Mouse (Mus musculus) brown adipose tissue, adult 24 weeks (tissue): ENCODE measurements around the gene Psmd14. TPM values are rescaled to one million over a fixed set of nuclear protein-coding genes. Genes with fewer than 3 reads are reported as not detected.

ENCODE experiments used
- H3K27ac ChIP-seq: fragments of 200-500 bp; replicated peaks from 2 replicates; pipeline ENCODE4 v1.5.1; 2012; ENCODE audit warnings: low read depth, mild to moderate bottlenecking, low read length
- H3K4me1 ChIP-seq: fragments of 200-500 bp; 2 replicates; pipeline ENCODE4 v1.6.1; 2012; ENCODE audit warnings: low read length, mixed read lengths; ENCODE audit not compliant: control insufficient read depth, insufficient read depth, insufficient read length
- H3K4me3 ChIP-seq: fragments of 200-500 bp; 2 replicates; pipeline ENCODE4 v1.5.1; 2012; ENCODE audit warnings: low read depth, mild to moderate bottlenecking, low read length, moderate library complexity; ENCODE audit not compliant: insufficient read depth
- polyA plus RNA-seq: library from polyadenylated mRNA; stranded (reverse); fragments of >200 nt; gene quantifications from 2 replicates; pipeline ENCODE4 v1.2.4, GENCODE M21; 2012; ENCODE audit not compliant: missing spikeins, insufficient read depth, insufficient read length

Psmd14 gene
- polyA plus RNA-seq, 1 experiment, result 126 TPM

DNA sequence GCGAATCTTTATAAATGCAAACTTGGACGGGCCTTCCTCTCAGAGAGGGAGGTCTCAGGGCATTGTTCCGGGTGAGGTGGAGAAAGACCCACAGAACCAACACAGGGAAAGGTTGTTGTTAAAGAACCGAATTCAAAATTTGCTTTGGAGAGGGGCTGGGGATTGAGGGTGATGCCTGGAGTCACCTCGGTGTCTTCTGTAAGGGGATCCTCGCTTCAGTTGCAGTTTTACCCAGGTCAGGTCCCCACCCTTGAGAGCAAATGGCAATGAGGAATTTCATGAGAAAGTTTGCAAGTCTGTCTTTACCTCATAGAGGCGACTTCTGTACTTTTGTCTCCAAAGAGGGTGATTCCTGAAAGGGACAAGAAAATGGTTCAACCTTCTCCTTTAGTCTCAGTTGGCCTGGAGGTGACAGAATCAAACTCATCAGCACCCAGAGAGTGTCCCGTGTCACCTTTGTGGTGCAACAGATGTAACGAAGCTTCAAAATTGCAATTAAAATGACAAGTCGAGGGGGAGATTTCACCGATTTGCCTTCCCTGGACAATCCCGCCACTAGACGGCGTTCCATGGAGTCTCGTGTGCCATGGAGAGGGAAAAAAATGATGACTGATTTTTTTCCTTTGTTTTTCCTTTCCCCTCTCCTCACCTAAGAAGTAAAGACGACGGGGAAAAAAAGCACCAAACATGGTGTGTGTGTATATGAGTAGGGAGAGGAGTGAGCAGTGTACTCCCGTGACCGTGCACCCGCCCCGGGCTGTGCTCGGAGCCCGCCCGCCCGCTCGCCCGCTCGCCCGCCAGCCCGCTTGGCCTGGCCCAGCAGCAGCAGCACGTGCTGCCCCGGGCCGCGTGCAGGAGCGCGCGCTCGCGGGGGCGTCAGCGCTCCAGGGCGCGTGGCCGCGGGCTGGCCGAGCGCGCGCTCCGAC is 103.3 kb downstream of the Psmd14 start:
- peak overlapping the region; percentile 12 for H3K4me3 ChIP-seq
- no peak overlapping the region for H3K27ac ChIP-seq
- H3K4me1 ChIP-seq, result peaks cover 2% of the 10 kb centered on the region; the same call in 1 of the 2 replicates

DNA sequence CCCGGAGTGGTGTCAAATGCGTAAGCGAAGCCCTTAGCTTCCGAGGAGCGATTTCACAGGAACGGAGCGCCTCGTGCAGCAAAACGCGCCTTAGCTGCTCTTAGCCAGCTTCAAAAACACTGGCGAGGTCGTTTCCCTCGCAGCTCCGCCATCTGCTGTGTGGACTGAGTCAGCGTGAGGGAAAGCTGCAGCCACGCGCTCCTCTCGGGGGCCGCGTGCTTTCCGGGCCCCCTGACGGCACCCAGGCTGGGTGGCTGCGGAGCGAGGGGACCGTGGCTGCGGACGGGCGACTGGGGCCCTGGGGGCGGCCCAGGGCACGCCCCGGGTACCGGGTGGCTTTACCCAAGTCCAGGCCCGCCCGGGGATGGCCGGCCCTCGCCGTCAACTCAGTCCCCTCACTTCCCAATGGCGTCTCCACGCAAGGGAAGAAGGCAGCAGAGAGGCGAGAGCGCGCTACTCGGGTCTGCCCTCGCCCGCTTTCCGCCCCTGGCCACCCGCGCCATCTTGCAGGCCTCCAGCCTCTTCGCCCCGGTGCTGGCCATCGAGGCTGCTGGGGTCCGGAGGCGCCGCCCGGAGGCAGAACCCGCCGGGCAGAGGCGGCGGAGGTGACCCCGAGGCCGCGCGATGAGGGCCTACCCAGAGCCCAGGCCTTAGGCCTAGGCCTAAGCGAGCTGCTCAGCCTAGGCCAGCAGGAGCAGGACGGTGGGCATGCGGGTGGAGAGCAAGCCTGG is 104.3 kb downstream of the Psmd14 start:
- peak overlapping the region; percentile 7; the same call in 1 of the 2 replicates for H3K4me3 ChIP-seq
- peaks cover 2% of the 10 kb centered on the region; the same call in 1 of the 2 replicates for H3K4me1 ChIP-seq
- H3K27ac ChIP-seq, result no peak overlapping the region

GRCm38 (mm10) chr2:61818197-61818596 is 106.7 kb downstream of the Psmd14 start:
- Histone ChIP-seq H3K27ac (no peak overlapping the region), H3K4me1 (0 out of 2 replicates have a peak, but pooled peaks cover 2% of the 10 kb centered on the region), H3K4me3 (no peak overlapping the region)

DNA sequence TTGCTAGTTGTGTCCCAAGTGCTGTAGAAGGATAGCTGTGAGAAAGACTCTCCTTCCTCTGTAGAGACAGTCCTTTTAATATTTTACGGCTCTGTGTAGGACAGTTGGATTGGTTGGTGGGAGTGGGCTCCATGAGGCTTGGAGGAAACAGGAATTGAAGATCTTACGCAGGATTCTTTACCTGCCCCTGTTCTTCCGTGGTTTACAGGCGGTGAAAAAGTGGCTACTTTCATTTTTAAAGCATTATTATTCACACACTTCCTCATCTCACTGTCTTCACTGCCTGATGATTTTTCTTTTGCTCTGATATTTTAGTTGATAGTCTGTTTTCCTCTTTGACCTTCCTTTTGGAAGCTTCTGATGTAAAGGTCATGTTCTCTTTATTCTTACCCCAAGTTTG is 108.7 kb downstream of the Psmd14 start:
- no peak overlapping the region for H3K27ac ChIP-seq
- H3K4me1 ChIP-seq, result 0 out of 2 replicates have a peak, but pooled peaks cover 2% of the 10 kb centered on the region

GRCm38 (mm10) chr2:61823426-61824140 is 112.1 kb downstream of the Psmd14 start:
- no peaks in the 10 kb centered on the region for H3K4me1 ChIP-seq

More for the DNA sequence above, 108.7 kb downstream of the Psmd14 start:
- H3K4me3 ChIP-seq, result no peak overlapping the region

GRCm38 (mm10) chr2:61837243-61837806 is 125.8 kb downstream of the Psmd14 start:
- H3K27ac ChIP-seq, result no peak overlapping the region
- H3K4me3 ChIP-seq, result no peak overlapping the region
- H3K4me1 ChIP-seq, result no peaks in the 10 kb centered on the region

More at GRCm38 (mm10) chr2:61823426-61824140, 112.1 kb downstream of the Psmd14 start:
- H3K4me3 ChIP-seq, result no peak overlapping the region
- no peak overlapping the region for H3K27ac ChIP-seq

Other genes starting within 250 kb of the Psmd14 start
- 52.6 and 55.0 TPM in 2 replicates for gene Tank, start 133.1 kb upstream of the Psmd14 start, polyA plus RNA-seq
- gene Tbr1, start 91.2 kb downstream of the Psmd14 start, polyA plus RNA-seq, result not detected in 2 replicates